Mouse (Mus musculus): ENCODE results near the gene Tsg101.

GRCm38 (mm10) chr7:46845211-46845977 lies 74.4 kb downstream of the Tsg101 start:
- TF ChIP-seq POLR2A (IDR thresholded peaks at IDR 0.05; ENCODE audit: borderline replicate concordance, low read depth, low read length) (peak; percentile 92; the same call in 1 of the 2 replicates), CTCF (IDR thresholded peaks at IDR 0.05; ENCODE audit: low read depth, low read length) (no peak)

All from bone marrow macrophage, adult 2 months (primary cell).